Mouse (Mus musculus): ENCODE measurements around the gene Ntng1.

- TF ChIP-seq CTCF (conservative IDR thresholded peaks at IDR 0.05; ENCODE audit: insufficient read depth, insufficient read length, low read depth, low read length) (no peak), POLR2A (IDR thresholded peaks at IDR 0.05; ENCODE audit: low read depth, low read length) (no peak)
These were observed 49.4 kb downstream of the Ntng1 start for GRCm38 (mm10) chr3:110094407-110094806.

All from kidney, adult 2 months (tissue).